Mouse (Mus musculus) retina, postnatal 1 day (tissue): Measurements from ENCODE around the gene Gsta3.
"Not testable (repeated sequence)": the region's sequence is repeated elsewhere in the genome, so short reads cannot be mapped to it uniquely, and the experiment has no call there.

Experiments
- DNase-seq: peaks from one replicate; pipeline ENCODE4 v3.0.0-alpha.2; 2012

Gene Gsta3

DNA sequence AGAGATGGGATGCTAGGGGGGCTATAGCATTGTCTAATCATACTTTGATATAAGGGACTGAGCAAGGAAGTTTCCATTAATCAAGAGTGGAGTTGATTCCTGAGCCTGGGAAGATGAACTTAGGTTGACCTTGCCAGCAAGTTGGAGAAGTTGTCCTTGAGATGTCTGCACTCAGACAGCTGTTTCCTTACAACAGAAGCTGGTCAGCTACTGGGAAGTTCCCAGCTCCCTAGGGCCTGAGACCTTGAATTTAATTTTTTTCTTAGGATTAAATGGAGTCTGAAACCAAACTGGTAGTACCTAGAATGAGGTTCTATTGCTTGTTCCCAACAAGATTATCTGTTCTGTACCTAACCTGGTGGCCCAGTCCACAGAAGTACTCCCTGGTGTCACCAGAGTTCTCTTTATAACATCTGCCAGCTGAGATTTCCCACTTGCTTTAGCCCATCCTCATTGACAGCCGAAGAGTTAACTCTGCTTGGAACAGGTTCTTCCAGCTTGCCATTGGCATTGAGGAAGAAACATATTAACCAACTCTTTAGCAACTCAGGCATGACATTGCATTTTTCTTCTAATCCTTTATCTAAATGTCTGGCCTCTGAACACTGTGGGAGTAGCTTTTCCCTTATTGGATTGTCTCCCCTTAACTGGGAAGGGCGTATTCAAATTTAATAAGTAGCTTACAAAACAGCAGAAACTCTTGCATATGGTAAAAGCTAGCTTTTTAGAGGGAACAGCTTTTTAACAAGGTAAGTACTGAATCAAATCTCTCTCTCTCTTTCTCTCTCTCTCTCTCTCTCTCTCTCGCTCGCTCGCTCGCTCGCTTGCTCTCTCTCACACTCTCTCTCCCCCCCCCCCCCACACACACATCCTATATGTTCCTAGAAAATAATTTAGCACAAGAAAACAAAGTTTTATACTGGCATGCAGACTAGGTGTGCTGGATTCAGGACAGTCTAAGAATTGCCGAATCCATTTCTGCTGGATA is at the start of gene Gsta3:
TSS of gene Gsta3 (plus strand) at position 679 of the 988 bp plus-strand sequence.
- no peak for DNase-seq

DNA sequence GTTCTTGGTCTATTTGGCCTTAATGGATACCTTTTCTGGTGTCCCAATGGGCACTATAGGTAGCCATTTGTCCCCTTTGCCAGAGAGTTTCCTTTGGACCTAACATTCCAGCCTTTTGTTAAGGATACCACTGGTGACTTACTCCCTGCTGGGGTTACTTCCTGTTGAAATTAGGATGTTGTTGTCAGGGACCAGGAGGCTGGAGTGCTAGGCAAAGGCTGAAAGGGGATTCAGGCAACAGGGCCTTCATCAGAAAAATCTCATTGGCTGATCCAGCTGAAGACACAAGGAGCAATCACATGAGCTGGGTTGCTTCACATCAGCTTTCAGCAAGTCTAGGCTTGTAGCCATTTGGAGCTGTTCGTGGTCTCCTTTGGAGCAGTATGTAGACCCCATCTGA is 34.1 kb upstream of the Gsta3 start:
- no peak for DNase-seq

DNA sequence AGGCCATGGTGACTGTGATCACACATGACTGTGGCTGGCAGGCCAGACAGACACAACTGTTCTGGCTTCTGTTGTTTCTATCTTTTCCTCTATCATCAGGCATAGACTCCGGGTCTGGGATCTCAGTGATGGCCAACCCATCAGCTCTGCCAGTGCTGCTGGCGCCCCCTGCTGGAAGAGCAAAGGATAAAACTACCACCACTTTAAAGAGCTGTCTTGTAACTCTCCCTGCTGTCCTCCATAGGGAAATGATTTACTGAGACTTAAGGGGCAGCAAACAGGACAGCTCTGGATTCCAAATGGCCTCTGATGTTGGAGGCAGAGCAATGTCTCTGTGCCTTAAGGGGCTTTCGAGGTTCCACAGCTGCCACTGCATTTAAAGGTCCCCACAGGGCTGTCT is 26.9 kb upstream of the Gsta3 start:
- not testable (repeated sequence) for DNase-seq

DNA sequence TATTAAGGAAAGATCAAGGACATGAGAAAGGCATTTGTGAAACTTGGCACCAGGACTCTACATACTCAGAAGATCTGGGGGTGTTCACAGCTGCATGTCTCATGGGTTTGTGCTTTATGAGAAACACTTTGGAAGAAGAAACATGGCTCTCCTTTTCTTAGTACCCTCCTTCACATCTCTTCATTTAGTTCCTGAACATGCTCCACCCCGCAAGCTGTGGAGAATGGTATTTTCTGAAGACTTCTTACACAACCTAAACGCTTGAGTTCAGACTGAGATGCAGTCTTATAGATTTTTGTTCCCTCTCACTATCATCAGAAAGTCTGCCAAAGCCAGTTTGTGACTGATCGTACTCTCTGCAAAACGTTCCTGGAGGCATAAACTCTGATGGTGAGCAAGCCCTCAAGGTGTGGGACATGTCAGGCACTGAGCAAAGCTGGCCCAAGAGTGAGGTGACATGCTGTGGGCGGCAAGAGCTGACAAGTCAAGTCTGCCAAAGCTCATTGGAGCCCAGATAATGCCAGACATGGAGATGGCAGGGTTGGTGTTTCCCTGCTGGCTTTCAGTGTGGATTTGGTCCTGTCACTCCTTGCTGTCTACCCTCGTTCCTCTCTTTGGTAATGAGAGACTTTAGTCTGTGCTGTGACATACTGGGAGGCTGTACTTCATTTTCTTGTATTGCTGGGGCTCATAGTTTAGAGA is 26.2 kb upstream of the Gsta3 start:
- DNase-seq: not testable (repeated sequence)

DNA sequence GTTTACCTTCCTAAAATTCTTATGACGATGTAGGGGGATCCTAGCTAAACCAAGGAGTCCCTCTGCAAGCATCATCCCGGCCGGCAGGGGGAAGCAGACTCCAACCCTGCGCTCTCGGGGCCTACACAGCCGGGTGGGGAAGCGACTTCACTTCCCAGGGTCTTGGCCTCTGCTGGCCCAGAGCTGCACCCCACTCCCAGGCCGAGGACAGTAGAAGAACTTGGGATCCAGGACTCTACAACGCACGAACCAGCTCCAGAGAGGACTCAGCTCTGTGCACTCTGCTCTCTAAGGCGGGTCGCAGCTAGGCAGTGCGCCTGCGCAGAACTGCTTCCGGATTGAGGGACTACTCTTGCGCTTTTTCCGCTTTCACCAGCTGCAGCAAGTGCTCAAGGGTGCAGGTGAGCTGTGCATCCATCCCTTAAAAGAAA is 21.9 kb upstream of the Gsta3 start, which contains the start of gene Tmem14a:
TSS of gene Tmem14a (plus strand) at position 87 of the 431 bp plus-strand sequence.
- peak; percentile 90 for DNase-seq

DNA sequence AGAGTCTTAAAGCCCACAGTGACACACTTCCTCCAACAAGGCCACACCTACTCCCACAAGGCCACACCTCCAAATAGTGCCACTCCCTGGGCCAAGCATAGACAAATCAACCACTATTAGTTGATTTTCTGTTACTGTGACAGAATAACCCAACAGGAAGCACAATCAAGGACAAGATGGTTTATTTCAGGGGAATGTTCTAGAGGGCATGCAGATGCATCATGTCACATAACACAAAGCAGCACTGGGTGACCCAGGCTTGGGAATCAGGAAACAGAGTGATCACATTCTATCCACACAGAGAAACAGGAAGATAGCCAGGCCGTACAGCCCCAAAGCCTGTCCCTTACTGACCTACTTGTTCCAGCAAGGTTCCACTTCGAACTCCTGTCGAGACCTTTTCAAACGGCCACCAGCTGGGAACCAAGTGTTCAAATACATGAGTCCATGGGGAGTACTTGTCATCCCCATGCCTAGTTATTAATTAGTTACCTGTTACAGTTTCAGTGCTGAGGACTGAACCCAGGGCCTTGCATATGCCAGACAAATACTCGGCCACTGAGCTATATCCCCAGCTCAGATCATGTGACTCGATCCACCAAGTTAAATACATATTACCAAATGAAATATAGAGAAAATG is 12.5 kb upstream of the Gsta3 start:
- DNase-seq: no peak

DNA sequence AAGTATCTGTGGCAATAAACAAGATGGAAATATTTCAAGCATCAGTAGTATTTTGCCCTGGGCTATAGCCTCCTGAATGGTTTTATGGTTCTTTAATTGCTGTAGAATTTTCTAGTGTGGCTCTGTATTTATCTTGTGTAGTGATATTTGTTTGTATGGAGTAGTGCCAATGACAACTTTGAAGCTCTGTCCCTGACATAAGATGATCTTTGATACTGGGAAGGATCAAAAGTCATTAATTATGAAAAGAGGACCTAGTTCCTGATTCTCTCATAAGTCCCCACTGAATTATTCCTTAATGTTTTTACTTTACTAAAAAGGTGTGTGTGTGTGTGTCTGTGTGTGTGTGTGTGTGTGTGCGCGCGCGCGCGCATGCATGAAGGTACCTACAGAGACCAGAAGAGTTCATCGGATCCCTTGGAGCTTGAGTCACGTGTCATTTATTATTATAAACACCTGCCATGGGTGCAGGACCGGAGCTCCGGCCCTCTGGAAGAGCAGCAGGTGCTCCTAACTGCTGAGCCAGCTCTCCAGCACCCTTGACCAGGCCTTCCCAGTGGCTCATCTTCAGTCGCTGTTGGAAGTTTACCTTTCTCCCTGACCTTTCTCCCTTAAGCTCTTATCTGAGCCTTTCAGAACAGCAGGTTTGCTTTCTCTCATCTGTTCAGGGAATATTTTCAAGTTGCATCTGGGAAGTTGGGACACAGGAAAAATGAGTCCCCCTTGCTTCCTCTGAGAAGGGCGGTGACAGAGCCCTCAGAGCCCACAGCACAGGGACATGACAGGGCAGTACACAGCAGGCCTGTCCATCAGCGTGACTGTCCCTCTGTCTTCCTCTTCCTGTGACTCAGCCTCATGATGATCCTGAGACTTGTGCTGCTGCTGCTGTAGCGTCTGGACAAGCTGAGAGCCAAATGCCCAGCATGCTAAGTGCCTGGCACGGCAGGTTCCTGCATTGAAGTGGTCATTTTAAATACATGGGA is 11.4 kb upstream of the Gsta3 start:
- DNase-seq: not testable (repeated sequence)

DNA sequence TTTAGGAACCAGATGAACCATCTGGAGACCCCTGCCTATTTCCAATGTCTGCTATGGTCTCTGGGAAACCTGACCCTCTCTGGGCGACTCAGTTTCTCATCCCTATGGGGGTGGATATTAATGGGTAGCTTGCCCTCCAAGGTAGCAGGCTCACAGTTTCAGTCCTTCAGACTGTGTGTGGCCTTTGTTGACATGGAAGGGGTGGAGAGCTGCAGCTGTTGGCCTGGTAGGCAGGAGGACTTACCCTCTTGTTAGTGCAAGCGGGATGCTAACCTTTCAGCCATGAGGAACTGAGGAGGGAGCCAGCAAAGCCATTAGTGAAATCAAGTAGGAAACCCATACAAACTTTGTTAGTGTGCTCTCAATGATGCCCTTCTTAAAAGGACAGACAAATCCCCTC is 10.0 kb upstream of the Gsta3 start:
- no peak for DNase-seq

DNA sequence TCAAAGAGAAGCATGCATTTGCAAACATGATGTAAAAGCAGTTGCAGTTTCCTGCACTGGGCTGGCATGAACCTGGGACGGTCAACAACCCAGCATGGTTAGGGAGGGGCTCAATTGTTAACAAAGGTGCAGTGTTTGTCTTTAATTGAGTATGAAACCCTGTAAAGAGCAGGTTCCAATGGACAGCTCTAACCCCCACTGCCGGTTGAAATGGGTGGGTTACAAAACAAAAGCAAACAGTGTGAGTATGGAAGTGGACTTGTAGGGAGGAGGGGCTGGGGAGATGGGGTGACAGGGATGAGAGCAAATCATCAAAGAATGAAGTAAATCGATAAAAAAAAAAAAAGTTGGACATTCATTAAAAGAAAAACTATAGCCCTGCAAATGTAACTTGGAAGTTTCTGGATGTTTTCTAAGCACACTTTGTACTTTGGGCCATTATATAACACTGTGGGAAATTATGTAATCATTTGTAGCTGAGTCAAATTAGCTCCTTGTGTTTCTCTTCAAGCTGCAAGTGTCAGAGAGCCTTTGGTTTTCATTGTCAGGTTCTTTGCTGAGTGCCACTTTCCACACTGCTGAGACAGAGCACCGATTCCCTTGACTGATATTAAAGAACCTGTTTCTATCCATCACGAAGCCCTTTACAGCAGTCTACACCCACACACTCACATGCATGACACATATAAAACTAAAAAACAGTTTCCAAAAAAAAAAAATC is 8.5 kb upstream of the Gsta3 start:
- DNase-seq: peak; percentile 47

DNA sequence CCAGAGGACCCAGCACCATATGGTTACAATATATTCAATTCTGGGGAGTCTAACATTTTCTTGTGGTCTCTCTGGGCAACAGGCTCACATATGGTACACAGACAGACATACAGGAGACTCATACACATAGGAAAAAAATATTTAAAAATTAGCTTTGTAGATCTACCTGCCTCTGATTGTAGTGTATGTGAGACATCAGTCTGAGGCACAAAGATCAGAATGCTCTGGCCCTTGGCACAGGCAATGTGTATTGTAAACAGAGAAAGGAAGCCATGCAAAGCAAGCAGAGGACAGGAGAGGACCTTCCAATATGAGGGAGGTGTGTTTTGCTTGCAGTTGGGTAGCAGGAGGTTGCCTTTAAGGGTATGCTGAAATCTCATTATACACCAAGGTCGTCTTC is 7.9 kb upstream of the Gsta3 start:
- no peak for DNase-seq

DNA sequence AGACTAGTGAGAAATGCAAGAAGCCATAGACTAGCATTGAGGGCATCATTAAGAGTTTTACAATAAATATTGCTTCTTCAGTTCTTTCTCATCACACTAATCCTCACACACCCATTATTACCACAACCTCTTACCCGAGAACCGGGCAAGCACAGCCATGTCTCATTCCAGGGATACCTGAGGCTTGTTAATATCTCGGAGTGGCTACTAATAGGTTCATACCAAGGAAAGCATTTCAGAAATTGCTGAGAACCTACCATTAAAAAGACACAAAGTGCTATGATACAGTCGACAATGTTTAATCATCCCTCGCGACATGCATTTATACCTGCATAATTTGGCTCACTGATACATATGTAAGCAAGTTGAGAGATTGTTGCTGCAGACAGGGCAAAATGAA is 5.0 kb upstream of the Gsta3 start:
- DNase-seq: no peak

DNA sequence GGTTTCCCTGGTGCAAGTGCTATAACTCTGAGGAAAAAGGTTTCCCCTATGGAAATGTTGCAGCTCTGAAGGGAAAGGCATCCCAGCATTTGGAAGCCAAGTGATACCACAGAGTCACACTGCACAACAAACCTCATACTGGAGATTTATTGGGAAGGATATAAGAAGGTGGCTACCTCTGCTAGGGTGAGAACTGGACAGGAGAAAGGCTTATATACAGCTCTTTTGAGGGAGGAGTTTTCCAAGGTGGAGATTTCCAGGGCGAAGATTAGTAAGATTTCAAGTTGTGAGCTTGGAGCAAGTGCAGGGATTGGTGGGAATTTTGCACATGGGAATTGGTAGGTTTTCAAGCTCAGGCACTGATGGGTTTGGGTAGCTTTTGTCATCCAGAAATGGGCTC is 707 bp downstream of the Gsta3 start:
- DNase-seq: no peak

DNA sequence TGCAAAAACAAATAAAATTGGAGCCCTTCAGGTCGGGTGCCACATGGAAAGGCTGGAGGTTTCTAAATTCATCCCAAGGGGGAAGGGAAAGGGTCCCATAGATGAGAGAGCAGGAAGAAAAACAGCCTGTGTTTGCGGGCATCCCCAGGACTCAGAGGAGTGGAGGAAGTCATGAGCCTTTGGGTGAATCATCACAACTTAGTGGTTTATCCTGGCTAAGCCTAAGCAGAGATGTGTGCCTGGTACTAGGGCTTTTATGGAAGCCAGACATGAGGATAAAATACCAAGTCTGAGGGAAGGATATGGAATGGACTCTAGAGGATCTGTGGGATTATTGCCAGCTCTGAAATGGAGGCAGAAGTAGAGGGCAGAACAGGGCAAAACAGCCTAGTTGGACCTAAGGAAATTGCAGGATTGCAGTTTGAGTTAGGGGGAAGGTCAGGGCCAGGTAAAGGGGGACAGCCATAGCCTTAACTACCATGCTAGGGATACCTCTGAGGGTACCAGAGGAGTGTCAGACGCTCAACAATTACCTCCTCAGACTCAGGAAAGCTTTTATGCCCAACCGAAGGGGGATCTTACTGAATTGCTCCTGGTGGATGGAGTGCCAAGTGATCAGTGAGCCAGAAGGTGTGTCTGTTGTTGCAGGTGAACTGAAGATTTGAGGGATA is 4.0 kb downstream of the Gsta3 start:
- DNase-seq: no peak

DNA sequence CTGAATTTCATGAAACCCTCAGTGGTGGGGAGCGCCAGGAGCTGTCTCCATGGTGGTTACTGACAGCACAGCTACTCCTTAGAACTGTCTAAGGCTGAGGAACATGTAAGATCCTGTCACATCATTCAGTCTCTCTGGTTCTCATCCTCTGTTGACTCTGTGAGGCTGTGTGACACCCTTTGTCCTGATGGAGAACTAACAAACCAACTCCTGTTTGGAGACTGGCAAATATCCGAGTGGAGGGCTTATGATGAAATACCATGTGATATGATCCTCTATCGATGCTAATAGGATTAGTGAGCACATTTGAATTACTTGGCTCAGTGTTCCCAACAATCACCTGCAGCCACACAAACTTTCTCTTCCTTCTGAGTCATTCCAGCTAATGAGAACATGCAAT is 5.7 kb downstream of the Gsta3 start:
- peak; percentile 11 for DNase-seq

DNA sequence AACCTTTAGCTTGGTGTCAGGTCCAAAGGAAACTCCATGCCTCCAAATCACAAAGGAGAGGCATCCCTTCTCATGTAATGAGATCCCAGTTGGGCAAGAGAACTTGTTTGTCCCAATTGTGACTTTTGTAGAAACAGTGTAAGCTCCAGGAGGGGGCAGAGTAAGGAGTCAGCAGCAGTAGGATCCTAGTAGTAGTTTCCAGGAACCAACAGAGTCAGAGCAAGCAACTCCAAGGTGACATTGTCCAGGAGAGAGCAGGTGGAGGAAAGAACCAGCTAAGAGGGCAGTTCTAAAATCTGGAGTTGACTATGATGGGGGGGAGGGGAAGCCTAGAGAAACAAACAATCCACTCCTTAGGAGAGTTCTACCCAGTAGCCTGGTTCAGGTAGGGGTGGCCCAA is 7.5 kb downstream of the Gsta3 start:
- no peak for DNase-seq

DNA sequence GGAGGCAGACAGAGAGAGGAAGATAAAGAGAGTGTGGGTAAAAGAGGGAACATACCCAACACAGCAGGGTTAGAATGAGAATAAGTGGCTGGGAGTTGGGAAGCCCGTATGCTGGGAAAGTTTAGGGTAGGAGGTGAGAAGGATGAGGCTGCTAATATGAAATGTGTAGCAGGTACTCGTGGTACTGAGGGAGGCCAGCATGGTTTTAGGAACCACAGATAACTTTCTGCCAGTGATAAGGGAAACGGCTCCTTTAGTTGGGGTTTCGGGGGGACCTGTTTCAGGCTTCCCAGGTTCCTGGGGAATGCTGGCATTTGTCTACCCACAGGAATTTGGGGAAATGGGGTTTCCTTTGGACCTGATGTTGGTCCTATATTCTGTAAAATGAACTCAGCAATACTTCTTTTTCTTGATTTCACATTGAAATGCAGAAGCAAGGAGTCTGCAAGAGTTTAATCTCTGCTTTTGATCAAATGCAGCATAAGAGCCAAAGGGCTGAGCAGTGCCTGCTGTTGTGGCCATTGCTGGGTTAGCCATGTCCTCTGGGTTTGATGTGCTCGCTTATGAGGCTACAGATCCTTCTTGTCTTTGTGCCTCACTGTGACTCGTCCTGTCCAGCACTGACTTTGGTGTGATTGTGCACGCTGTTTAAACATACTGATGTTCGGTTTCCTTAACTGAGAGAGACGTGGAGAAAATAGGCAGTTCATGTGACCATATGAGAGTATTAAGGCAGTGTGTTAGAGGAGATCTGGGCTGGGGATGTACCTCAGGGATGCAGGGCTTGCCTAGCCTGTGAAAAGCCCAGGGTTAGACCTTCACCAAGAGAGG is 8.4 kb downstream of the Gsta3 start:
- DNase-seq: no peak

DNA sequence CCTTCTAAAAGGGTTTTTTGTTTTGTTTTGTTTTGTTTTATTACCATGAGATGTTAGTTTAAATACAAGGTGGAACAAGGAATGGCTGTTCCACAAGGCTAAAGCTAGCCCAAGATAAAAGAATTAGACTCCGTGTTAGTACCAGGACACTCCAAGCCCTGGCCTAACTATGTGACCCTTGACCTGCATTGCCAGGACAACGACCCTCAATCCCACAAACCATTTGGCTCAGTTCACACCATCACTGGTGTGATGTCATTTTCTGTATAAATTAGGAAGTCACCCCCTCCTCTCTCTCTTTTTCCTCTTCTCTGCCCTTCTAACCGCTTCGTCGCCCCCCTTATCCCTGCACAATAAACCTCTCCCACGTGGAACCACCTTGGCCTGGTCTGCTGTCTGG is 11.3 kb downstream of the Gsta3 start:
- no peak for DNase-seq

DNA sequence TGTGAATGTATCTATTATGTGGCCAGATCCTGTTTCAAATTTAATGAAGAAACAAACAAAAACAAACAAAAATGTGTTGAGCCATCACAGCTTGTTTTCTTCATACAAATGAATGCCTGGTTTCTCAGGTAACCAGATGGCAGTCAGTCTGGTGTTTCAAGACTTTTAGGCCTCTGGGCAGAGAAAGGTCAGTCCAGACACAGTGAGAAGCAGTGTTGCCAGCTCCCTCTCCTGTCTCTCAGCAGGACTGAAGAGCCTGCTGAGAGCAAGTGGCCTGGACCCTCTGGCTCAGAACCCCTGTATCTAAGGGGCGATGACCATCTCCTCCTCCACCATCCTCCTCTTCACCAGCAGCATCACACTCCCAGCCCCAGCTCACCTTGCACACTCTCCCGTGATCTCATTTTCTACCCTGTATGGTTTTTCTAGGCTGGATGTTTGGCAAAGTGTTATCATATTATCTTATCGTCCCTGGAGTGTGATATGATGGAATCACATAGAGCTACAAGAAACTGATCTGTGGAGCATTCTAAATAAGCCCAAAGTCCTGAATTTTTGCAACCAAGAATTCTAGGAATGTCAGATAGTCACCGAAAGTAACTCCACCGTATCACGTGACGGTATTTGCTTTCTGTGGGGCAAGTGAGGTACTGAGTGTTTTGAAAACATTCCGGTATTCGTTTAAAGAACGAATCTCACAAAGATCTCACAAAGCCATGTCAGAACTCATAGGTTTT is 12.3 kb downstream of the Gsta3 start:
- DNase-seq: no peak

DNA sequence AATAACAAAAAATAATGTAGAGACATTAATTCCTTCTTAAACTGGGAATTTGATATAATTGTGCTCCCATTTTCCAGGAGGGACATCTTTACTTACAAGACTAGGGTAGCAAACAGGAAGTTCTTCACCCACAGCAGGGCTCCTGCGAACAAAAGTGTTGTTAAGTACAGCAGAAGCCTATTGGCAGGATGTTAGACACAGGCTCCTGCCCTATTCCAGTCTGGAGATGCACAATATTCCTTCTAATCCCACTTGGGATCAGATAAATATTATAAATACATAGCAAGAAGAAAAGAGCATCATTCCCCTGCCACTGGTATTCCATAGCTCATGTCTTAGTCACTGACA is 12.9 kb downstream of the Gsta3 start:
- no peak for DNase-seq
